Mouse (Mus musculus) hindbrain, embryonic 13.5 days (tissue): ENCODE measurements around the gene Gm10203. TPM values are rescaled to one million over a fixed set of nuclear protein-coding genes. Genes with fewer than 3 reads are reported as not detected.

Source experiments
- ATAC-seq: fragments of 200-750 bp; cut with Nextera tagmentation; 2 replicates; pipeline ENCODE4 v1.8.0; 2017; ENCODE audit warnings: moderate TSS enrichment; ENCODE audit not compliant: low FRiP score
- H3K27ac ChIP-seq: fragments of 300-500 bp; sonication (generic); 2 replicates; pipeline ENCODE4 v1.5.1; 2015; ENCODE audit warnings: inconsistent platforms, mild to moderate bottlenecking, moderate library complexity
- H3K27me3 ChIP-seq: fragments of 300-500 bp; sonication (generic); 2 replicates; pipeline ENCODE4 v1.6.1; 2015; ENCODE audit warnings: mild to moderate bottlenecking, inconsistent platforms
- H3K36me3 ChIP-seq: fragments of 300-500 bp; sonication (generic); 2 replicates; pipeline ENCODE4 v1.6.1; 2015; ENCODE audit warnings: mild to moderate bottlenecking, inconsistent platforms
- H3K4me1 ChIP-seq: fragments of 300-500 bp; sonication (generic); replicated peaks from 2 replicates; pipeline ENCODE4 v1.6.1; 2015; ENCODE audit warnings: inconsistent platforms
- H3K4me2 ChIP-seq: fragments of 300-500 bp; sonication (generic); 2 replicates; pipeline ENCODE4 v1.6.1; 2015; ENCODE audit warnings: inconsistent platforms, mild to moderate bottlenecking, moderate library complexity
- H3K4me3 ChIP-seq: fragments of 300-500 bp; sonication (generic); 2 replicates; pipeline ENCODE4 v1.5.1; 2015; ENCODE audit warnings: mild to moderate bottlenecking, inconsistent platforms
- H3K9ac ChIP-seq: fragments of 300-500 bp; sonication (generic); 2 replicates; pipeline ENCODE4 v1.6.1; 2015; ENCODE audit warnings: mild to moderate bottlenecking, inconsistent platforms
- H3K9me3 ChIP-seq: fragments of 300-500 bp; sonication (generic); 2 replicates; pipeline ENCODE4 v1.6.1; 2016; ENCODE audit warnings: inconsistent platforms
- WGBS: fragments of 180-500 bp; shearing (Covaris S2); methylation state at CpG from one replicate; pipeline ENCODE4 v1.1.7; 2015; 5-methylcytosine and 5-hydroxymethylcytosine counted together
- polyA plus RNA-seq: library from polyadenylated mRNA; unstranded; fragments of >200 nt; fragmentation: Nextera tagmentation; extraction: Ambion mirVana; gene quantifications from 2 replicates; pipeline ENCODE4 v1.2.1, GENCODE M21; 2015

The Gm10203 gene
- polyA plus RNA-seq, 1 experiment from 2014 or later = not detected

GRCm38 (mm10) chr6:149107615-149108014, 22.4 kb upstream of the Gm10203 start:
- H3K4me1 ChIP-seq = no peaks in the 10 kb centered on the region
- no peak overlapping the region for H3K4me3 ChIP-seq
- no peak overlapping the region for H3K4me2 ChIP-seq
- no peak overlapping the region for H3K9ac ChIP-seq
- H3K27me3 ChIP-seq = no peaks in the 10 kb centered on the region
- no peaks in the 10 kb centered on the region for H3K36me3 ChIP-seq
- 81% methylated on average over 3 of the region's 3 CpGs for WGBS
- ATAC-seq = no peak
- H3K27ac ChIP-seq = no peak overlapping the region
- no peaks in the 10 kb centered on the region for H3K9me3 ChIP-seq

GRCm38 (mm10) chr6:149108909-149109308, 21.1 kb upstream of the Gm10203 start:
- 82% methylated on average over 2 of the region's 2 CpGs for WGBS

DNA sequence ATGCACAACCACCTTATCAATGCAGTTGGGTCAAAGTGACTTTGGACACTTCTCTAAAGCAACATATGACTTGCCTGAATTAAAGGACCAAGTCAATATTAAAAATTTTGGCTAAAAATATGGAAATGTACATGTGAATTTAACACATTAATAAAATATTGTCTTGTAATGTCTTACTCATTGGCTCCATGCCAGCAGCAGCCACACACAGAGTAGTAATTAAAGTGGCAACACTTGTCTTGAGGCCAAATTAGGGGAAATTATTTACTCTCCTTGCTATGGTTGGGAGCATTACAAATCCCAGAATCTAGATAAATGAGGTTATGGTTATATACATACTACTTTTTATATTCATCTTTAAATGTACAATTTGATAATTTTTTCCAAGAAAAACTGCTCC, 13.0 kb upstream of the Gm10203 start:
- Histone ChIP-seq H3K4me2 (no peak overlapping the region), H3K27ac (no peak overlapping the region), H3K9ac (no peak overlapping the region), H3K9me3 (no peaks in the 10 kb centered on the region), H3K4me3 (no peak overlapping the region), H3K27me3 (no peaks in the 10 kb centered on the region), H3K36me3 (no peaks in the 10 kb centered on the region), H3K4me1 (no peaks in the 10 kb centered on the region)
- no peak for ATAC-seq

More at GRCm38 (mm10) chr6:149108909-149109308, 21.1 kb upstream of the Gm10203 start:
- Histone ChIP-seq H3K27ac (no peak overlapping the region), H3K4me1 (no peaks in the 10 kb centered on the region), H3K9me3 (no peaks in the 10 kb centered on the region), H3K27me3 (no peaks in the 10 kb centered on the region), H3K4me3 (no peak overlapping the region), H3K36me3 (no peaks in the 10 kb centered on the region), H3K4me2 (no peak overlapping the region), H3K9ac (no peak overlapping the region)
- ATAC-seq = no peak

DNA sequence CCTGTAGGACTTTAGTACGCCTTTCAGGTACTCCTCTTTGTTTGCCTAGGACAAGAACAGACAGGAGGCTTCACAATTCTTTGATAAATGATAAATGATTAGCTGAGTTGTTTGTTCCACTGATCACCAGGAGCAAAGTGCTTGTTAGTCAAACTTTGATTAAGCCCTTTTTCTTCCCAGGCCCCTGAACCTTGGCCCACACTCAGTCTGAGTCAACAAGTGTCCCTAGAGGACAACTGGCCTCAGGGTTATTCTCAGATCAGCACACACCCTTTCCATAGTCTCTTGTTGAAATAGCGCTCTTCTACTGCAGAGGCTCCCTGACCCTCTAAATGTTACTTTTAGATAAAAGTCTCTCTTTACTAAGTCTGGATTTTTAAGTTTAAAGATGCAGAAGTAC, 11.0 kb upstream of the Gm10203 start:
- no peaks in the 10 kb centered on the region for H3K4me1 ChIP-seq
- no peaks in the 10 kb centered on the region for H3K36me3 ChIP-seq
- H3K9ac ChIP-seq = no peak overlapping the region
- 68% methylated on average over 2 of the region's 2 CpGs for WGBS
- H3K4me3 ChIP-seq = no peak overlapping the region
- H3K4me2 ChIP-seq = no peak overlapping the region
- H3K9me3 ChIP-seq = no peaks in the 10 kb centered on the region
- H3K27me3 ChIP-seq = no peaks in the 10 kb centered on the region
- no peak for ATAC-seq
- H3K27ac ChIP-seq = no peak overlapping the region

- Histone ChIP-seq H3K4me3 (no peak overlapping the region), H3K27me3 (no peaks in the 10 kb centered on the region), H3K27ac (no peak overlapping the region), H3K9me3 (no peaks in the 10 kb centered on the region), H3K36me3 (no peaks in the 10 kb centered on the region), H3K4me1 (no peaks in the 10 kb centered on the region), H3K9ac (no peak overlapping the region), H3K4me2 (no peak overlapping the region)
- WGBS = 38% methylated on average over 2 of the region's 2 CpGs
- peak; percentile 57 for ATAC-seq
Measured at GRCm38 (mm10) chr6:149119853-149120252, 10.1 kb upstream of the Gm10203 start.

DNA sequence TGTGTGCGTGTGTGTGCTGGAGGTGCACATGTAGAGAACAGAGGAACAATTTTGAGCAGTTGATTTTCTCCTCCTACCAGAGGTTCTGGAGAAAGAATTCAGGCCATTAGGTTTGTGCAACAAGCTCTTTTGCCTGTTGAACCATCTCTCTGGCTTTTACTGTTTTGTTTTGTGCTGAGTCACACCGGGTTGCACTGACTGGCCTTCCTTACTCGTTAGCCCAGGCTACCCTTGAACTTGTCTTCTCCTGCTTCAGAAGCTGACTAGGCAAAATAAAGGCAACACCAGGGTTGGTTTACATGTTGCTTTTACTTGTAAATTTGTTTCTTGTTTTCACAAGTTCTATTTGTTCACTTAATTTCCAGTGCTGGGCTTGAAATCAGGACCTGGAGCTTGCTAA, 6.9 kb upstream of the Gm10203 start:
- Histone ChIP-seq H3K4me1 (no peaks in the 10 kb centered on the region), H3K9me3 (no peaks in the 10 kb centered on the region), H3K4me2 (no peak overlapping the region), H3K36me3 (no peaks in the 10 kb centered on the region), H3K27ac (no peak overlapping the region), H3K9ac (no peak overlapping the region), H3K27me3 (no peaks in the 10 kb centered on the region), H3K4me3 (no peak overlapping the region)
- ATAC-seq = no peak
- 70% methylated on average over 3 of the region's 3 CpGs for WGBS

DNA sequence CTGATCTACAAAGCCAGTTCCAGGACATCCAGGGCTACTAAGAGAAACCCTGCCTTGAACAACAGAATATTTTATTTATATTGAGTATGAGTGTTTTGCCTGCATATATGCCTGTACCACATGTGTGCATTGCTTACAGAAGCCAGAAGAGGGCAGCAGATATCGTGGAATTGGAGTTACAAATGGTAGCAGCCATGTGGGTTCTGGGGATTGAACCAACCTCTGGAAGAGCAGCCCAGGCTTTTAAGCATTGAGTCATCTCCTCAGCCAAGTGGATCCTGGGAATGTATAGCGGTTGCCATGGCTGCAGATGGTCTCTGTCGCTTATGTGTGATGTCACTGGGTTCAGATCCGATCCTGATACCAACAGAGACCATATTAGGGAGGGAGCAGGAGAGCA, 3.3 kb upstream of the Gm10203 start:
- Histone ChIP-seq H3K9ac (no peak overlapping the region), H3K4me3 (no peak overlapping the region), H3K4me1 (peaks cover 5% of the 10 kb centered on the region; the same call in 1 of the 2 replicates), H3K27me3 (no peaks in the 10 kb centered on the region), H3K9me3 (no peaks in the 10 kb centered on the region), H3K36me3 (no peaks in the 10 kb centered on the region), H3K27ac (no peak overlapping the region), H3K4me2 (no peak overlapping the region)
- WGBS = 68% methylated on average over 4 of the region's 4 CpGs
- no peak for ATAC-seq

- ATAC-seq = no peak
- H3K27ac ChIP-seq = no peak overlapping the region
- H3K4me1 ChIP-seq = peaks cover 10% of the 10 kb centered on the region; the same call in 1 of the 2 replicates
Measured at GRCm38 (mm10) chr6:149131111-149131510, 1.1 kb downstream of the Gm10203 start.

GRCm38 (mm10) chr6:149132311-149133077, 2.5 kb downstream of the Gm10203 start:
- Histone ChIP-seq H3K36me3 (no peaks in the 10 kb centered on the region), H3K27ac (no peak overlapping the region), H3K9me3 (no peaks in the 10 kb centered on the region), H3K4me2 (no peak overlapping the region), H3K9ac (no peak overlapping the region), H3K27me3 (no peaks in the 10 kb centered on the region), H3K4me3 (no peak overlapping the region), H3K4me1 (peaks cover 10% of the 10 kb centered on the region; the same call in 1 of the 2 replicates)
- ATAC-seq = peak; percentile 69; the same call in 1 of the 2 replicates
- WGBS = 32% methylated on average over 5 of the region's 5 CpGs

More at GRCm38 (mm10) chr6:149131111-149131510, 1.1 kb downstream of the Gm10203 start:
- H3K4me2 ChIP-seq = no peak overlapping the region
- H3K4me3 ChIP-seq = no peak overlapping the region
- no peaks in the 10 kb centered on the region for H3K36me3 ChIP-seq
- no peaks in the 10 kb centered on the region for H3K9me3 ChIP-seq
- WGBS = 6% methylated on average over 3 of the region's 3 CpGs
- no peak overlapping the region for H3K9ac ChIP-seq
- H3K27me3 ChIP-seq = no peaks in the 10 kb centered on the region

GRCm38 (mm10) chr6:149134391-149135150, 4.6 kb downstream of the Gm10203 start:
- no peak for ATAC-seq
- H3K4me2 ChIP-seq = no peak overlapping the region
- H3K9ac ChIP-seq = no peak overlapping the region
- H3K4me3 ChIP-seq = no peak overlapping the region
- H3K4me1 ChIP-seq = peaks cover 10% of the 10 kb centered on the region; the same call in 1 of the 2 replicates
- 19% methylated on average over 5 of the region's 5 CpGs for WGBS
- H3K36me3 ChIP-seq = no peaks in the 10 kb centered on the region
- H3K9me3 ChIP-seq = no peaks in the 10 kb centered on the region
- H3K27me3 ChIP-seq = no peaks in the 10 kb centered on the region
- no peak overlapping the region for H3K27ac ChIP-seq

- no peak overlapping the region for H3K9ac ChIP-seq
- H3K9me3 ChIP-seq = no peaks in the 10 kb centered on the region
- H3K4me2 ChIP-seq = no peak overlapping the region
- no peaks in the 10 kb centered on the region for H3K27me3 ChIP-seq
- H3K36me3 ChIP-seq = no peaks in the 10 kb centered on the region
- ATAC-seq = no peak
- peaks cover 10% of the 10 kb centered on the region; the same call in 1 of the 2 replicates for H3K4me1 ChIP-seq
- no peak overlapping the region for H3K27ac ChIP-seq
- no peak overlapping the region for H3K4me3 ChIP-seq
- 86% methylated on average over 6 of the region's 6 CpGs for WGBS
Measured at GRCm38 (mm10) chr6:149135631-149136030, 5.7 kb downstream of the Gm10203 start.

- Histone ChIP-seq H3K9ac (no peak overlapping the region), H3K4me2 (no peak overlapping the region), H3K36me3 (no peaks in the 10 kb centered on the region), H3K9me3 (no peaks in the 10 kb centered on the region), H3K27ac (no peak overlapping the region), H3K4me3 (no peak overlapping the region), H3K27me3 (no peaks in the 10 kb centered on the region), H3K4me1 (peaks cover 12% of the 10 kb centered on the region; the same call in 1 of the 2 replicates)
- no peak for ATAC-seq
- WGBS = 67% methylated on average over 2 of the region's 2 CpGs
Measured at GRCm38 (mm10) chr6:149137936-149138335, 8.0 kb downstream of the Gm10203 start.
